Mouse (Mus musculus): Measurements from ENCODE around the gene Sulf2. TPM values are rescaled to one million over a fixed set of nuclear protein-coding genes. Genes with fewer than 3 reads are reported as not detected.

Gene Sulf2
- polyA plus RNA-seq, 2 experiments: 200 to 294 TPM

DNA sequence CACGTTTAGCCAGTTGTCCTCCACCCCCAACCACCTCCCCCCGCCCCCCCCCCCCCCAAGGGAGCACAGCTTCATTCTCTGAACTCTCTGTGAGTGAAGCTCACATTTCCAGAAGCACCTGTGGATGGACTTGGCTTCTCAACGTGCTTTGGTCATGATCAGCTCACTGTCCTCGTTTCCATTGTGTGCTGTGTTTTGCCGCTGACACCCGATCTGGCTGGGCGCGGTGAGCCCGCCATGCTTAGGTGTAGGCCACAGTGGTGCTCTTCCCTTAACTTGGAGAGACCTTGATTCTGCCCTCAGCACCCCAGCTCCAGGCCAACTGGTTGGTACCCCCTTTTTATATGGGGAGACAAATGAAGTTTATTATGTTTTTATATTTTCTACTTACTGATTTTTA, 83.6 kb downstream of the Sulf2 start:
- no peak overlapping the region for H3K4me3 ChIP-seq (replicated peaks; ENCODE audit: low read length)
- H3K36me3 ChIP-seq (ENCODE audit: control insufficient read depth, insufficient read depth, low read length): peaks cover 88% of the 10 kb centered on the region
- H3K27me3 ChIP-seq (ENCODE audit: control insufficient read depth, insufficient read depth, low read length): no peaks in the 10 kb centered on the region
- no peak for ATAC-seq (ENCODE audit: low FRiP score, low read depth)
- DNase-seq (ENCODE audit: low spot score): no peak
- no peak overlapping the region for H3K4me2 ChIP-seq (replicated peaks; ENCODE audit: low read depth, low read length, severe bottlenecking)
- no peaks in the 10 kb centered on the region for H3K9me3 ChIP-seq (ENCODE audit: control insufficient read depth, low read length)
- no peak for TF ChIP-seq POLR2A (IDR thresholded peaks at IDR 0.05; ENCODE audit: borderline replicate concordance, extremely low read depth, insufficient read depth, insufficient read length)
- H3K27ac ChIP-seq (replicated peaks; ENCODE audit: low read depth, low read length): no peak overlapping the region
- H3K4me1 ChIP-seq (ENCODE audit: control insufficient read depth, insufficient read depth, low read length): no peaks in the 10 kb centered on the region
- no peak overlapping the region for H3K9ac ChIP-seq (ENCODE audit: low read depth, low read length, severe bottlenecking)
- WGBS: 83% methylated on average over 7 of the region's 9 CpGs

DNA sequence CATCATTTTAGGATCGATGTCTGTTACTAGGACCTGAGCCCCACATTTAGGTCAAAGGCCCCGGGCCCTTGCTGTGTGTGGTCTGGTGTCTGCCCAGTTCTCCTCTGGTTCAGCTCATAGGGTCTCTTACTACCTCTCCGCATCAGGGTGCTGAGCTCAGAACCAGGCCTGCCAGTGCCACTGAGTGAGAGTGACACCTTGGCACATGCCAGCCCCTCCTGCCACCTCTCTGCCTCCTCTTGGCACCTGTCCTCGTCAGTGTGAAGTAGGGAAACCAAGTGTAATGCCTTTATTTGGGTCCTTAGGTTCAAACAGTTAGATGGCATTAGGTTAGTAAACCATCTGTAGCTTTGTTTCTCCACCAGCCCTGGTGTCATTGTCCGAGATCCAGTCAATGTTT, 84.0 kb downstream of the Sulf2 start:
- DNase-seq (ENCODE audit: low spot score): no peak
- no peaks in the 10 kb centered on the region for H3K27me3 ChIP-seq (ENCODE audit: control insufficient read depth, insufficient read depth, low read length)
- no peak for TF ChIP-seq POLR2A (IDR thresholded peaks at IDR 0.05; ENCODE audit: borderline replicate concordance, extremely low read depth, insufficient read depth, insufficient read length)
- no peak overlapping the region for H3K9ac ChIP-seq (ENCODE audit: low read depth, low read length, severe bottlenecking)
- WGBS: 81% methylated on average over 5 of the region's 5 CpGs
- H3K4me3 ChIP-seq (replicated peaks; ENCODE audit: low read length): no peak overlapping the region
- no peak overlapping the region for H3K4me2 ChIP-seq (replicated peaks; ENCODE audit: low read depth, low read length, severe bottlenecking)
- no peak overlapping the region for H3K27ac ChIP-seq (replicated peaks; ENCODE audit: low read depth, low read length)
- ATAC-seq (ENCODE audit: low FRiP score, low read depth): no peak
- no peaks in the 10 kb centered on the region for H3K4me1 ChIP-seq (ENCODE audit: control insufficient read depth, insufficient read depth, low read length)
- H3K36me3 ChIP-seq (ENCODE audit: control insufficient read depth, insufficient read depth, low read length): peaks cover 92% of the 10 kb centered on the region
- no peaks in the 10 kb centered on the region for H3K9me3 ChIP-seq (ENCODE audit: control insufficient read depth, low read length)

DNA sequence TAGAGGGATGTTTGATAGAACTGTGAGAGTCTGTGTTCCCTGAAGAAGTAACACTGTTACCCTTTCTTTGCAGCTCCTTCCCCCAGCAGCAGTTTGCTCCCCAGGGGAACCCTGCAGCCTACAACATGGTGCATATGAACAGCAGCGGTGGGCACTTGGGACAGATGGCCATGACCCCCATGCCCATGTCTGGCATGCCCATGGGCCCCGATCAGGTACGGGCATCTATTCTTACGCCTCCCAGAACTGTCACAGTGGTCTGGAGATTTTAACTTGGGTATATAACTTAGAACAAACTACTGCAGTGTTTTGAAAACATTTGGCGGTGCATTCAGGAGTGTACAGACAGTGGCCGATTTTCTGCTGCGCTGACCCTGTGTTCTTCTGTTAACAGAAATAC, 85.7 kb downstream of the Sulf2 start:
- ATAC-seq (ENCODE audit: low FRiP score, low read depth): no peak
- H3K9me3 ChIP-seq (ENCODE audit: control insufficient read depth, low read length): no peaks in the 10 kb centered on the region
- no peak for DNase-seq (ENCODE audit: low spot score)
- no peak overlapping the region for H3K27ac ChIP-seq (replicated peaks; ENCODE audit: low read depth, low read length)
- H3K4me1 ChIP-seq (ENCODE audit: control insufficient read depth, insufficient read depth, low read length): no peaks in the 10 kb centered on the region
- no peak overlapping the region for H3K9ac ChIP-seq (ENCODE audit: low read depth, low read length, severe bottlenecking)
- H3K36me3 ChIP-seq (ENCODE audit: control insufficient read depth, insufficient read depth, low read length): peaks cover 89% of the 10 kb centered on the region
- 90% methylated on average over 7 of the region's 7 CpGs for WGBS
- no peak for TF ChIP-seq POLR2A (IDR thresholded peaks at IDR 0.05; ENCODE audit: borderline replicate concordance, extremely low read depth, insufficient read depth, insufficient read length)
- H3K4me3 ChIP-seq (replicated peaks; ENCODE audit: low read length): no peak overlapping the region
- no peaks in the 10 kb centered on the region for H3K27me3 ChIP-seq (ENCODE audit: control insufficient read depth, insufficient read depth, low read length)
- H3K4me2 ChIP-seq (replicated peaks; ENCODE audit: low read depth, low read length, severe bottlenecking): no peak overlapping the region

DNA sequence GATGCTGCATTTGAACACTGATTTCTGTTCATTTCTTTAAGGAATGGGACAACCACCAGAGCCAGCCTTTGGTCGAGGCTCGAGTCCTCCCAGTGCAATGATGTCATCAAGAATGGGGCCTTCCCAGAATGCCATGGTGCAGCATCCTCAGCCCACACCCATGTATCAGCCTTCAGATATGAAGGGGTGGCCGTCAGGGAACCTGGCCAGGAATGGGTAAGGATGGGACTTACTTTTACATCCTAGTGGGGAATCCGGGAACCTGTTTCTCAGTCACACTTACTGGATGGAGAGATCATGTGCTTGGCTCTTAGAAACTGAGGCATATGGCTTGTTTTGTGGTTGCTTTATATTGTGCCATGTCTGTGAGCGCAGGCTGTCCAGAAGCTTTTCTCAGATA, 86.3 kb downstream of the Sulf2 start:
- Histone ChIP-seq H3K9ac (ENCODE audit: low read depth, low read length, severe bottlenecking) (no peak overlapping the region), H3K27ac (replicated peaks; ENCODE audit: low read depth, low read length) (no peak overlapping the region), H3K27me3 (ENCODE audit: control insufficient read depth, insufficient read depth, low read length) (no peaks in the 10 kb centered on the region), H3K9me3 (ENCODE audit: control insufficient read depth, low read length) (no peaks in the 10 kb centered on the region), H3K4me1 (ENCODE audit: control insufficient read depth, insufficient read depth, low read length) (no peaks in the 10 kb centered on the region), H3K4me3 (replicated peaks; ENCODE audit: low read length) (no peak overlapping the region), H3K4me2 (replicated peaks; ENCODE audit: low read depth, low read length, severe bottlenecking) (no peak overlapping the region), H3K36me3 (ENCODE audit: control insufficient read depth, insufficient read depth, low read length) (peaks cover 89% of the 10 kb centered on the region)
- DNase-seq (ENCODE audit: low spot score): no peak
- no peak for ATAC-seq (ENCODE audit: low FRiP score, low read depth)
- TF ChIP-seq POLR2A (IDR thresholded peaks at IDR 0.05; ENCODE audit: borderline replicate concordance, extremely low read depth, insufficient read depth, insufficient read length): no peak
- WGBS: 88% methylated on average over 5 of the region's 5 CpGs

DNA sequence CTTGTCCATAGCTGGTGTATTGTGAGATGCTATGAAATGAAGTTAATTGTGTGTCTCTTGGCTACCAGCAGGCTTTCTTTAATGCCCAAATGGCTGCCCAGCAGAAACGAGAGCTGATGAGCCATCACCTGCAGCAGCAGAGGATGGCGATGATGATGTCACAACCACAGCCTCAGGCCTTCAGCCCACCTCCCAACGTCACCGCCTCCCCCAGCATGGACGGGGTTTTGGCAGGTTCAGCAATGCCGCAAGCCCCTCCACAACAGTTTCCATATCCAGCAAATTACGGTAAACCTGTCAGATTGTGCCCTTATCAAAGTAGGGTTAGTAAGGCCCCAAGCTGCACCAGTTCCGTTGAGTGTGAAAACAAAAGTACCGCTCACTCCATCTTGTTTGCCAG, 87.2 kb downstream of the Sulf2 start:
- no peak overlapping the region for H3K9ac ChIP-seq (ENCODE audit: low read depth, low read length, severe bottlenecking)
- H3K4me3 ChIP-seq (replicated peaks; ENCODE audit: low read length): no peak overlapping the region
- no peak for TF ChIP-seq POLR2A (IDR thresholded peaks at IDR 0.05; ENCODE audit: borderline replicate concordance, extremely low read depth, insufficient read depth, insufficient read length)
- ATAC-seq (ENCODE audit: low FRiP score, low read depth) (no peak), DNase-seq (ENCODE audit: low spot score) (no peak)
- no peaks in the 10 kb centered on the region for H3K4me1 ChIP-seq (ENCODE audit: control insufficient read depth, insufficient read depth, low read length)
- H3K27me3 ChIP-seq (ENCODE audit: control insufficient read depth, insufficient read depth, low read length): no peaks in the 10 kb centered on the region
- H3K4me2 ChIP-seq (replicated peaks; ENCODE audit: low read depth, low read length, severe bottlenecking): no peak overlapping the region
- 86% methylated on average over 9 of the region's 9 CpGs for WGBS
- H3K36me3 ChIP-seq (ENCODE audit: control insufficient read depth, insufficient read depth, low read length): peaks cover 86% of the 10 kb centered on the region
- no peaks in the 10 kb centered on the region for H3K9me3 ChIP-seq (ENCODE audit: control insufficient read depth, low read length)
- H3K27ac ChIP-seq (replicated peaks; ENCODE audit: low read depth, low read length): no peak overlapping the region

DNA sequence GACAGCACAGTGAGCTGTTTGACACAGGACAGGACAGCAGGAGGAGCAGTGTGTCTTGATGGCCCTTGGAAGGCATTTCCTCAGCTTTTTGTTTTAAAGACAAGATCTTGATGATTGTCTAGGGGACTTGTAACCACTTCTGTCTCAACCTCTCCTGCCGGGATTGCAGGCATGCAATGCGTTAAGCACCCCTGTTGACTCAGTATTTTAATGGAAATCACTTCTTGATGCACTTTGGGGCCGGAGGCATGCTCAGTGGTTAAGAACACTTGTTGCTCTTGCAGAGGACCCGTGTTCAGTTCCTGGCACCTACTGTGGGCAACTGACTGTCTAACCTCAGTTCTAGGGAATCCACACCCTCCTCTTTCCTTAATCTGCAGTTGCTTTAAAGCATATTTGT, 89.0 kb downstream of the Sulf2 start:
- Histone ChIP-seq H3K4me2 (replicated peaks; ENCODE audit: low read depth, low read length, severe bottlenecking) (no peak overlapping the region), H3K9me3 (ENCODE audit: control insufficient read depth, low read length) (no peaks in the 10 kb centered on the region), H3K9ac (ENCODE audit: low read depth, low read length, severe bottlenecking) (no peak overlapping the region), H3K4me1 (ENCODE audit: control insufficient read depth, insufficient read depth, low read length) (no peaks in the 10 kb centered on the region), H3K27ac (replicated peaks; ENCODE audit: low read depth, low read length) (no peak overlapping the region), H3K36me3 (ENCODE audit: control insufficient read depth, insufficient read depth, low read length) (peaks cover 80% of the 10 kb centered on the region), H3K27me3 (ENCODE audit: control insufficient read depth, insufficient read depth, low read length) (no peaks in the 10 kb centered on the region), H3K4me3 (replicated peaks; ENCODE audit: low read length) (no peak overlapping the region)
- no peak for TF ChIP-seq POLR2A (IDR thresholded peaks at IDR 0.05; ENCODE audit: borderline replicate concordance, extremely low read depth, insufficient read depth, insufficient read length)
- WGBS: 80% methylated on average over 4 of the region's 4 CpGs
- DNase-seq (ENCODE audit: low spot score): no peak
- ATAC-seq (ENCODE audit: low FRiP score, low read depth): no peak

Measured in limb, embryonic 14.5 days (tissue).